23 mouse cellular contexts compared by ENCODE assay signal in genomic region chr9:122030706-122031105, GRCm38 (mm10). TPM values are rescaled to one million over a fixed set of nuclear protein-coding genes. Genes with fewer than 3 reads are reported as not detected.
A peak's percentile ranks its signal among the peaks of the same experiment; 100 is the strongest.
DNase-seq lines count a peak whose midpoint lies in the region; ATAC-seq and TF ChIP-seq lines count a peak whose summit lies in the region.
"Had no signal": no experiment of that assay in that cellular context is flagged by ENCODE, and none has a peak within 500 bp of the region (broad histone marks: within the 10 kb centered on the region; RNA-seq: fewer than 3 reads in every experiment).

No protein-coding gene starts in this region.

- no peaks in the 10 kb centered on the region for H3K27me3 ChIP-seq in hindbrain, postnatal 0 days (ENCODE audit: insufficient read depth, low read length)
- 0 out of 2 replicates have a peak, but pooled peaks cover 5% of the 10 kb centered on the region for H3K27me3 ChIP-seq in hindbrain, embryonic 12.5 days
- H3K27me3 ChIP-seq in forebrain, embryonic 14.5 days (replicated peaks; ENCODE audit: control insufficient read depth, insufficient read depth, low read length), result no peaks in the 10 kb centered on the region
- no peaks in the 10 kb centered on the region for H3K27me3 ChIP-seq in midbrain, embryonic 16.5 days (ENCODE audit: control insufficient read depth, insufficient read depth, low read depth, low read length)
- H3K27me3 ChIP-seq: CH12.LX; embryonic facial prominence, embryonic 15.5 days; neural tube, embryonic 13.5 days had no signal

- no peak overlapping the region for H3K4me2 ChIP-seq in hindbrain, postnatal 0 days (ENCODE audit: low read depth, low read length)
- no peak overlapping the region for H3K4me2 ChIP-seq in hindbrain, embryonic 12.5 days (replicated peaks)
- no peak overlapping the region for H3K4me2 ChIP-seq in forebrain, embryonic 14.5 days (ENCODE audit: low read length)
- no peak overlapping the region for H3K4me2 ChIP-seq in midbrain, embryonic 16.5 days (ENCODE audit: low read length)
- H3K4me2 ChIP-seq: embryonic facial prominence, embryonic 15.5 days; heart, embryonic 13.5 days; neural tube, embryonic 13.5 days had no signal

- 38% methylated on average over 5 of the region's 5 CpGs for WGBS in hindbrain, postnatal 0 days
- WGBS in hindbrain, embryonic 12.5 days, result 47% methylated on average over 5 of the region's 5 CpGs
- 55% methylated on average over 5 of the region's 5 CpGs for WGBS in forebrain, embryonic 14.5 days
- WGBS in midbrain, embryonic 16.5 days, result 43% methylated on average over 5 of the region's 5 CpGs

- ATAC-seq in cerebellum, adult (ENCODE audit: insufficient number of reproducible peaks, low FRiP score, low TSS enrichment), result no peak
- ATAC-seq in hindbrain, postnatal 0 days, result peak; percentile 80
- no peak for ATAC-seq in hindbrain, embryonic 12.5 days (ENCODE audit: low FRiP score)
- ATAC-seq in forebrain, embryonic 14.5 days, result no peak
- ATAC-seq in midbrain, embryonic 16.5 days, result peak; percentile 52; the same call in 1 of the 2 replicates
- ATAC-seq: inflammation-experienced regulatory T-cells, adult 6 months; lung, postnatal 0 days had no signal

- TF ChIP-seq CTCF in hindbrain, postnatal 0 days (IDR thresholded peaks at IDR 0.05; ENCODE audit: low read depth), result no peak

- no peak overlapping the region for H3K4me3 ChIP-seq in hindbrain, postnatal 0 days (ENCODE audit: low read length)
- H3K4me3 ChIP-seq in hindbrain, embryonic 12.5 days, result no peak overlapping the region
- no peak overlapping the region for H3K4me3 ChIP-seq in forebrain, embryonic 14.5 days (ENCODE audit: low read depth, low read length)
- H3K4me3 ChIP-seq in midbrain, embryonic 16.5 days (ENCODE audit: low read depth, low read length), result no peak overlapping the region
- H3K4me3 ChIP-seq: embryonic facial prominence, embryonic 15.5 days; heart, embryonic 13.5 days; left cerebral cortex, adult 2 months; neural tube, embryonic 13.5 days had no signal

- H3K4me1 ChIP-seq in hindbrain, postnatal 0 days (ENCODE audit: insufficient read depth, low read length), result peaks cover 8% of the 10 kb centered on the region
- peaks cover 27% of the 10 kb centered on the region for H3K4me1 ChIP-seq in hindbrain, embryonic 12.5 days
- peaks cover under 1% of the 10 kb centered on the region; the same call in 1 of the 2 replicates for H3K4me1 ChIP-seq in forebrain, embryonic 14.5 days (ENCODE audit: control insufficient read depth, insufficient read depth, low read length)
- H3K4me1 ChIP-seq in midbrain, embryonic 16.5 days (ENCODE audit: control insufficient read depth, insufficient read depth, low read length), result peaks cover 4% of the 10 kb centered on the region

- no peaks in the 10 kb centered on the region for H3K9me3 ChIP-seq in hindbrain, postnatal 0 days (ENCODE audit: low read length)
- no peaks in the 10 kb centered on the region for H3K9me3 ChIP-seq in hindbrain, embryonic 12.5 days (replicated peaks)
- no peaks in the 10 kb centered on the region for H3K9me3 ChIP-seq in forebrain, embryonic 14.5 days (replicated peaks; ENCODE audit: control insufficient read depth, low read length)
- no peaks in the 10 kb centered on the region for H3K9me3 ChIP-seq in midbrain, embryonic 16.5 days (replicated peaks; ENCODE audit: control insufficient read depth, low read length, poor library complexity, severe bottlenecking)
- H3K9me3 ChIP-seq: embryonic facial prominence, embryonic 15.5 days; heart, embryonic 13.5 days; neural tube, embryonic 13.5 days had no signal

- no peaks in the 10 kb centered on the region for H3K36me3 ChIP-seq in hindbrain, postnatal 0 days (ENCODE audit: insufficient read depth, low read length)
- no peaks in the 10 kb centered on the region for H3K36me3 ChIP-seq in hindbrain, embryonic 12.5 days
- no peaks in the 10 kb centered on the region for H3K36me3 ChIP-seq in forebrain, embryonic 14.5 days (ENCODE audit: control insufficient read depth, insufficient read depth, low read length)
- no peaks in the 10 kb centered on the region for H3K36me3 ChIP-seq in midbrain, embryonic 16.5 days (ENCODE audit: control insufficient read depth, insufficient read depth, low read length)
- H3K36me3 ChIP-seq: embryonic facial prominence, embryonic 15.5 days; heart, embryonic 13.5 days; neural tube, embryonic 13.5 days had no signal

- peak; percentile 41 for DNase-seq in cerebellum, adult 9-11 months
- peak; percentile 66 for DNase-seq in hindbrain, postnatal 0 days (ENCODE audit: low spot score)
- peak; percentile 54 for DNase-seq in forebrain, embryonic 14.5 days (ENCODE audit: low spot score)
- DNase-seq in lung, postnatal 25 days (ENCODE audit: low spot score), result no peak
- DNase-seq: adrenal gland, postnatal 25 days; heart, postnatal 36 days; kidney, adult 2 months; kidney, postnatal 25 days; left cerebral cortex, postnatal 4 days; liver; right cerebral cortex, postnatal 14 days had no signal

- H3K27ac ChIP-seq in hindbrain, postnatal 0 days, result no peak overlapping the region
- H3K27ac ChIP-seq in hindbrain, embryonic 12.5 days, result no peak overlapping the region
- H3K27ac ChIP-seq in forebrain, embryonic 14.5 days (ENCODE audit: low read depth, low read length), result no peak overlapping the region
- peak overlapping the region; percentile 54 for H3K27ac ChIP-seq in midbrain, embryonic 16.5 days (ENCODE audit: low read length)
- H3K27ac ChIP-seq: embryonic facial prominence, embryonic 15.5 days; heart, embryonic 13.5 days; left cerebral cortex, adult 2 months; neural tube, embryonic 13.5 days had no signal

- H3K9ac ChIP-seq in hindbrain, postnatal 0 days (replicated peaks; ENCODE audit: low read length), result no peak overlapping the region
- H3K9ac ChIP-seq in hindbrain, embryonic 12.5 days, result no peak overlapping the region
- no peak overlapping the region for H3K9ac ChIP-seq in forebrain, embryonic 14.5 days (ENCODE audit: low read length)
- no peak overlapping the region for H3K9ac ChIP-seq in midbrain, embryonic 16.5 days (ENCODE audit: low read depth, low read length)
- H3K9ac ChIP-seq: embryonic facial prominence, embryonic 15.5 days; heart, embryonic 13.5 days; neural tube, embryonic 13.5 days had no signal

RNA-seq across cellular contexts. Expression of gene Pomgnt2, which starts 33.8 kb away (rescaled TPM):
- 106 and 264 TPM in 2 replicates for total RNA-seq in hindbrain, postnatal 0 days (2014; rRNA removed)
- polyA plus RNA-seq in hindbrain, postnatal 0 days (2015; fragmentation: Nextera tagmentation; extraction: Ambion mirVana), result 33.0 and 33.2 TPM in 2 replicates
- polyA plus RNA-seq in hindbrain, embryonic 12.5 days (2016; fragmentation: Nextera tagmentation; extraction: Ambion mirVana), result 14.7 and 17.3 TPM in 2 replicates
- polyA plus RNA-seq in forebrain, embryonic 14.5 days (2014; fragmentation: Nextera tagmentation; extraction: Ambion mirVana), result 16.1 and 22.0 TPM in 2 replicates
- polyA plus RNA-seq in midbrain, embryonic 16.5 days (2015; fragmentation: Nextera tagmentation; extraction: Ambion mirVana), result 40.2 and 42.0 TPM in 2 replicates
- total RNA-seq: CH12.LX; MEL; monocyte, adult 5-6 weeks had no signal

Comparison
In these comparisons a context has a peak if more than half of its experiments do, and no peak if none do; other contexts are left out.
1. ATAC-seq: peak in hindbrain, postnatal 0 days (single experiment) and midbrain, embryonic 16.5 days (single experiment); none in cerebellum, adult (single experiment), hindbrain, embryonic 12.5 days (single experiment) and forebrain, embryonic 14.5 days (single experiment).